Mouse (Mus musculus): ENCODE results near the gene Pla2g2c. TPM values are rescaled to one million over a fixed set of nuclear protein-coding genes. Genes with fewer than 3 reads are reported as not detected.

Gene Pla2g2c
- polyA plus RNA-seq, 1 experiment from 2014 or later, result 0.27 TPM

DNA sequence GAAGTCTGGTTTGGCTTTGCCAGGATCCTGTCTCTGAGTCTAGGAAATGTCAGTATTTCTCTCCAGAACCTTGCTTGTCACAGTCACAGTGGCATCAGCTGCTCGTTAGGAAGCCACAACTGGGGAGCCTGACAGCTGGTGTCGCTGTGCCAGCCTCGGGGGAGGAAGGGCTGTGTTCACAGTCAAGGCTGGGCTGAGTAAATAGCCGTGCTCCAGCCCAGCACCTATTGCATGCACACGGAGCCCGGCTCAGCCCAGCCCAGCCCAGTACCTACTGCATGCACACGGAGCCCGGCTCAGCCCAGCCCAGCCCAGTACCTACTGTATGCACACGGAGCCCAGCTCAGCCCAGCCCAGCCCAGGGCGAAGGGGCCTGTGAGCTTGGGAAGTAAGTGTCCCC lies 23.3 kb downstream of the Pla2g2c start:
- H3K4me2 ChIP-seq, result no peak overlapping the region
- no peak overlapping the region for H3K9ac ChIP-seq (ENCODE audit: low read depth, low read length)
- H3K27ac ChIP-seq (ENCODE audit: low read depth, low read length), result no peak overlapping the region
- ATAC-seq (replicated peaks; ENCODE audit: low FRiP score), result no peak; the same call in 1 of the 2 replicates
- H3K9me3 ChIP-seq (ENCODE audit: control insufficient read depth, low read length), result no peaks in the 10 kb centered on the region
- H3K36me3 ChIP-seq (ENCODE audit: control insufficient read depth, insufficient read depth, low read length), result no peaks in the 10 kb centered on the region
- DNase-seq (ENCODE audit: low spot score), result no peak
- no peak overlapping the region for H3K4me3 ChIP-seq (ENCODE audit: low read depth, low read length)
- 65% methylated on average over 10 of the region's 10 CpGs for WGBS
- no peaks in the 10 kb centered on the region; the same call in 1 of the 2 replicates for H3K27me3 ChIP-seq (replicated peaks; ENCODE audit: control insufficient read depth, insufficient read depth, low read length)
- no peaks in the 10 kb centered on the region for H3K4me1 ChIP-seq (replicated peaks; ENCODE audit: control insufficient read depth, insufficient read depth, low read length)

DNA sequence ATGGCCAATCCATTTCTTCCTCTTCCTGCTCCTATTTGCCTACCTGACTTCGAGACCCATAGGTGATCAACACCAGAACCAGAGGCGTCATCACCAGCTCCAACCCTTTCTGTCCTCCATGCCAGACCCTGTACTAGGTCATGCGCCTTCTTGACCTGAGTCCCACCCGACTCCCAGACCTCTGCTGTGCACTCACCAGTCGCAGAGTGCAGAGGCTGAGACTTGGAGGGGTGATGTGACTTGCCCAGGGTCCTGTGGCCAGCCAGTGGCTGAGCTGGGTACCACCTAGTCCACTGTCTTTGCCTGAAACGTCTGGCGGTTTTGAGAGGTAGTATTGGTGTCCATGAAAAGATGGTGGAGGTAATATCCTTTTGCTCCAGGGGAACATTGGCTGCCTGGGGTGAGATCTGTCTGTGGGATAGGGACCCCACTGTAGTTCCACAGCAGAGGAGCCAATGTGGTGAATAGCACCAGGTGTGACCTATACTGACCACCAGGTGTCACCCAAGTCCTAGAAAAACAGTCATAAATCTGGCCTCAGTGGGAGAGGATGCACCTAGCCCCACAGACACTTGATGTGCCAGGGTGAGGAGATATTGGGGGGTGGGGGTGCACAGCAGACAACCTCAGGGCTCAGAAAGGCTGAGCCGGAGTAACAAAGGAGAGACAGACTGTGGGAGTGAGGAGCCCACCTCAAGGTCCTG lies 23.9 kb downstream of the Pla2g2c start:
- no peaks in the 10 kb centered on the region for H3K9me3 ChIP-seq (ENCODE audit: control insufficient read depth, low read length)
- ATAC-seq (replicated peaks; ENCODE audit: low FRiP score), result no peak
- 46% methylated on average over 8 of the region's 8 CpGs for WGBS
- no peak for DNase-seq (ENCODE audit: low spot score)
- H3K4me2 ChIP-seq, result no peak overlapping the region
- H3K27ac ChIP-seq (ENCODE audit: low read depth, low read length), result no peak overlapping the region
- no peak overlapping the region for H3K9ac ChIP-seq (ENCODE audit: low read depth, low read length)
- H3K4me1 ChIP-seq (replicated peaks; ENCODE audit: control insufficient read depth, insufficient read depth, low read length), result no peaks in the 10 kb centered on the region
- H3K4me3 ChIP-seq (ENCODE audit: low read depth, low read length), result no peak overlapping the region
- no peaks in the 10 kb centered on the region; the same call in 1 of the 2 replicates for H3K27me3 ChIP-seq (replicated peaks; ENCODE audit: control insufficient read depth, insufficient read depth, low read length)
- H3K36me3 ChIP-seq (ENCODE audit: control insufficient read depth, insufficient read depth, low read length), result no peaks in the 10 kb centered on the region

DNA sequence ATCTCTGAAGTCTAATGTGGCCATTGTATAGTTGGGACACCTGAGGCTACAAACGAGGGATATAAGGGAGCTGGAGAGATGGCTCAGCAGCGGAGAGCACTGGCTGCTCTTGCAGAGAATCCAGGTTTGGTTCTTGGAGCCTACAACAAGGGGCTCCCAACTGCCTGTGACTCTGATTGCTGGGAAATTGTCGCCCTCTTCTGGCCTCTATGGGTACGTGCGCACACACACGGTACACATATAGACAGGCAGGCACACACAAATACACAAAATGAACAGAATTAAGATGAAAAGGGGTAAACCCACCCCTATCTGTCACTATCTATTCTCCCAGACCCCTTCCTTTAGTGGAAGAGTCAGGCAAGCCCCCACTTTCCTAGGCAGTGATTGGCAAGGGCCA lies 28.0 kb downstream of the Pla2g2c start:
- 86% methylated on average over 6 of the region's 6 CpGs for WGBS
- Histone ChIP-seq H3K27ac (ENCODE audit: low read depth, low read length) (no peak overlapping the region), H3K9ac (ENCODE audit: low read depth, low read length) (no peak overlapping the region), H3K4me2 (no peak overlapping the region), H3K36me3 (ENCODE audit: control insufficient read depth, insufficient read depth, low read length) (no peaks in the 10 kb centered on the region), H3K4me1 (replicated peaks; ENCODE audit: control insufficient read depth, insufficient read depth, low read length) (no peaks in the 10 kb centered on the region), H3K27me3 (replicated peaks; ENCODE audit: control insufficient read depth, insufficient read depth, low read length) (no peaks in the 10 kb centered on the region), H3K9me3 (ENCODE audit: control insufficient read depth, low read length) (no peaks in the 10 kb centered on the region), H3K4me3 (ENCODE audit: low read depth, low read length) (no peak overlapping the region)
- ATAC-seq (replicated peaks; ENCODE audit: low FRiP score) (no peak), DNase-seq (ENCODE audit: low spot score) (no peak)

DNA sequence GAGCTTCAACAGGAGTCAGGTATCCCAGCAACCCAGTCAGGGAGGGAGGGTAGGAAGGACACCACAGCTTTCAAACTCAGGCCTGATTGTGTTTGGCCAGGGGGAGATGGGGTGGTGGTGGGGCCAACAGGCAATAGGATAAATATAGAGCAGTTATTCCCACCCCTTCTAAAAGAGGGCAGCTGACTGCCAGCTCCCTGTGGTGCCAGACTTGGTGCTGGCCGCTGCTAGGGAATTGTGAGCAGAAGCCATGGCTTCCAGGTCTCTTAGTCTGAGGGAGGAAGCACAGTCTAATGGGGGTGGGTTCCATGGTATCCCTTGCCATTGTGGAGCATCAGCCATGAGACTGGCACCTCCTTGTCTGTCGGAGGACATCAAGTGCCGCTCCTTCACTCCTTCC lies 29.0 kb downstream of the Pla2g2c start:
- Histone ChIP-seq H3K9ac (ENCODE audit: low read depth, low read length) (no peak overlapping the region), H3K36me3 (ENCODE audit: control insufficient read depth, insufficient read depth, low read length) (no peaks in the 10 kb centered on the region), H3K9me3 (ENCODE audit: control insufficient read depth, low read length) (no peaks in the 10 kb centered on the region), H3K4me2 (no peak overlapping the region), H3K27me3 (replicated peaks; ENCODE audit: control insufficient read depth, insufficient read depth, low read length) (no peaks in the 10 kb centered on the region), H3K4me3 (ENCODE audit: low read depth, low read length) (no peak overlapping the region), H3K4me1 (replicated peaks; ENCODE audit: control insufficient read depth, insufficient read depth, low read length) (no peaks in the 10 kb centered on the region), H3K27ac (ENCODE audit: low read depth, low read length) (no peak overlapping the region)
- no peak for DNase-seq (ENCODE audit: low spot score)
- WGBS, result 70% methylated on average over 3 of the region's 3 CpGs
- no peak for ATAC-seq (replicated peaks; ENCODE audit: low FRiP score)

DNA sequence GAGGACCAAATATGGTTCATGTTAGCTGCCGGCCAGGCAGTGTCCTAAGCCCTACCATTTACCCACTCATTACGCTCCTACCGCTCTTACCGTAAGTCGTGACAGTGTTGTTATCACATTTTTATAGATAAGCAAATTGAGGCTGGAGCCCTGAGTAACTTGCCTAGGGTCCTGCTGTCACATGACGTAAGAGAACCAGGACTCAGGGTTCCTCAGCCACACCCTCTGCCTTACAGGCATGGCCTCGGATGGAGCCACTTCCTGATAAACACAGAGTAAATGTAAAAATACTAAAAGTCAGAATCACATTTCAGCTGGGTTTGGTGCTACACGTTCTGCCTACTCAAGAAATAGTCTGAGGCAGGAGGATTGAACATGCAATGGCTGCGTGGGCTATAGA lies 29.8 kb downstream of the Pla2g2c start:
- 59% methylated on average over 9 of the region's 9 CpGs for WGBS
- no peaks in the 10 kb centered on the region for H3K36me3 ChIP-seq (ENCODE audit: control insufficient read depth, insufficient read depth, low read length)
- H3K4me3 ChIP-seq (ENCODE audit: low read depth, low read length), result no peak overlapping the region
- H3K4me1 ChIP-seq (replicated peaks; ENCODE audit: control insufficient read depth, insufficient read depth, low read length), result no peaks in the 10 kb centered on the region
- no peak for DNase-seq (ENCODE audit: low spot score)
- H3K27me3 ChIP-seq (replicated peaks; ENCODE audit: control insufficient read depth, insufficient read depth, low read length), result no peaks in the 10 kb centered on the region
- H3K4me2 ChIP-seq, result no peak overlapping the region
- ATAC-seq (replicated peaks; ENCODE audit: low FRiP score), result no peak
- H3K9ac ChIP-seq (ENCODE audit: low read depth, low read length), result no peak overlapping the region
- no peak overlapping the region for H3K27ac ChIP-seq (ENCODE audit: low read depth, low read length)
- H3K9me3 ChIP-seq (ENCODE audit: control insufficient read depth, low read length), result no peaks in the 10 kb centered on the region

DNA sequence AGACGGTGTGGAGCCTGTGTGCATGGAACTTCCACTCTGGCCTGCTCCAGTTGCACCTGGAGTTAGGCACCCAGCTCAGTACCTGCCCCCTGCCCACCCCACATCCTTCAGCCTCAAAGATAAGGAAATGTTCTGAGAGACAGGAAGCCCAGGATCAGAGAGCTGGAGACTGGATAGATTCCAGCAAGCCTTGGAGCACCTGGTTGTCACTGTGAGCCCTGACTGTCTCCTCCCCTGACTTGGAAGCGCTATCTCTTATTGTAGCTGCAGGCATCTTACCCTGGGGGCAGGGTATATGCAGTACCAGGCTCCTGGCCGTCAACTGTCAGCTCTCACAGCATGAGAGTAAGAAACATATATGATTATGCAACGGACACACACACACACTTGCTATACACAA lies 30.8 kb downstream of the Pla2g2c start:
- WGBS, result 58% methylated on average over 4 of the region's 4 CpGs
- no peak overlapping the region for H3K27ac ChIP-seq (ENCODE audit: low read depth, low read length)

DNA sequence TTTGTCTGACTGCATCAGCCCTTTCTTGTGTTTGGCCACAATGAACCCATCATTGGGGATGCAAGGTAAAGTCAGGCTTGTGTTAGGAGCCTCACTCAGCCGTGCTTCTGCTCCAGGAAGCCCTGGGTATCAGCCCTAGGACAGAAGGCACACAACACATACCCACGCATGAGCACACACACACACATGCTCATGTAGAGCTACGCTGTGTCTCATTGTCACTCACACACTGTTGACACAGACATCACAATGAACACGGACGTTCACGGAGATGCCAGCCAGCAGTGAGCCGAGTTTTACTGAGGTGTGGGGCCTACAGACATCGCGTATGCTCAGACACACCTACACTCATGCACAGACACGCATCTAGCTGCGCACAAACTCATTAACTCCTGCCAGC lies 31.4 kb downstream of the Pla2g2c start:
- Histone ChIP-seq H3K27me3 (replicated peaks; ENCODE audit: control insufficient read depth, insufficient read depth, low read length) (no peaks in the 10 kb centered on the region), H3K36me3 (ENCODE audit: control insufficient read depth, insufficient read depth, low read length) (no peaks in the 10 kb centered on the region), H3K27ac (ENCODE audit: low read depth, low read length) (no peak overlapping the region), H3K9ac (ENCODE audit: low read depth, low read length) (no peak overlapping the region), H3K4me2 (no peak overlapping the region), H3K4me3 (ENCODE audit: low read depth, low read length) (no peak overlapping the region), H3K4me1 (replicated peaks; ENCODE audit: control insufficient read depth, insufficient read depth, low read length) (no peaks in the 10 kb centered on the region), H3K9me3 (ENCODE audit: control insufficient read depth, low read length) (no peaks in the 10 kb centered on the region)
- 79% methylated on average over 11 of the region's 11 CpGs for WGBS
- DNase-seq (ENCODE audit: low spot score), result no peak
- ATAC-seq (replicated peaks; ENCODE audit: low FRiP score), result no peak

More for the DNA sequence above, 30.8 kb downstream of the Pla2g2c start:
- H3K36me3 ChIP-seq (ENCODE audit: control insufficient read depth, insufficient read depth, low read length), result no peaks in the 10 kb centered on the region
- ATAC-seq (replicated peaks; ENCODE audit: low FRiP score) (no peak), DNase-seq (ENCODE audit: low spot score) (no peak)
- H3K9ac ChIP-seq (ENCODE audit: low read depth, low read length), result no peak overlapping the region
- no peaks in the 10 kb centered on the region for H3K9me3 ChIP-seq (ENCODE audit: control insufficient read depth, low read length)
- no peaks in the 10 kb centered on the region for H3K4me1 ChIP-seq (replicated peaks; ENCODE audit: control insufficient read depth, insufficient read depth, low read length)
- no peak overlapping the region for H3K4me2 ChIP-seq
- H3K27me3 ChIP-seq (replicated peaks; ENCODE audit: control insufficient read depth, insufficient read depth, low read length), result no peaks in the 10 kb centered on the region
- H3K4me3 ChIP-seq (ENCODE audit: low read depth, low read length), result no peak overlapping the region

DNA sequence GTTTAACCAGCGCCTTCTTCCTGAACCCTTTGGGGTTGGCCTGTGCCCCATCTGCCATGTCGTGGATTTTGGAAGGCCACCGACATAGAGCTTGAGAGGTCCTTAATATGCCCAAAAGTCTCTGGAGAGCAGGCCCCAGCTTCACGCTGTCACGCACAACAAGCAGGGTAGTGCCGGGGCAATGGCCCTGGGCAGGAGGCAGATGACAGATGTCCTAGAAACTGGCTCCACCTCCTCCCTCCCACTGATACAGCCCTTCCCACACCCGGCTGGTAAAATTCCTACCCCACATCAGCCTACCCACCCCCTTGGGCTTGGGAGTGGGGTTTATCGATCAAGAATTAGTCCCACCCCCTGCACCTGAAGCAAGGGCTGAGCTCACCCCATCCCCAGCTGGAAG lies 32.8 kb downstream of the Pla2g2c start, which contains the start of gene Pla2g2f:
Gene Pla2g2f (minus strand): TSS at position 211 of the 400 bp plus-strand sequence.
- WGBS, result 84% methylated on average over 8 of the region's 8 CpGs
- H3K27me3 ChIP-seq (replicated peaks; ENCODE audit: control insufficient read depth, insufficient read depth, low read length), result no peaks in the 10 kb centered on the region
- H3K9me3 ChIP-seq (ENCODE audit: control insufficient read depth, low read length), result no peaks in the 10 kb centered on the region
- H3K4me2 ChIP-seq, result no peak within 1 kb of the TSS
- no peaks in the 10 kb centered on the region for H3K4me1 ChIP-seq (replicated peaks; ENCODE audit: control insufficient read depth, insufficient read depth, low read length)
- no peak for ATAC-seq (replicated peaks; ENCODE audit: low FRiP score)
- no peaks in the 10 kb centered on the region for H3K36me3 ChIP-seq (ENCODE audit: control insufficient read depth, insufficient read depth, low read length)
- no peak within 1 kb of the TSS for H3K27ac ChIP-seq (ENCODE audit: low read depth, low read length)
- no peak for DNase-seq (ENCODE audit: low spot score)
- H3K4me3 ChIP-seq (ENCODE audit: low read depth, low read length), result no peak within 1 kb of the TSS
- H3K9ac ChIP-seq (ENCODE audit: low read depth, low read length), result no peak within 1 kb of the TSS

DNA sequence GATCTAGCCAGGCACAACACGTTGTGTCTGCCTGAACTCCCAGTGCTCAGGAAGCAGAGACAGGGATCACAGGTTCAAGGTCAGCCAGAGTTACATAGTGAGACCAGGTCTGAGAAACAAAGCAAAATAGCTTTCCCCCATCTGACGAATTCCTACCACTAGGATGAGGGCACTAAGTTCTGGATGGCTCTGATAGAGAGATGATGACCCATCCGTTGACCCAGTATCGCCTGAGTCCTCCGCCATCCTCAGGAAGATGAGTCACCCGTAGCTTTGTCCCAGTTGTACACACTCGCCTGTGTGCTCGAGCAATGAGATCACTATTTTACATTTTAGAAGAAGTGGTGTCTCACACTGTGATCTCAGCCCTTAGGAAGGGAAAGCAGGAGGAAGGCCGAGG lies 37.7 kb downstream of the Pla2g2c start:
- H3K9ac ChIP-seq (ENCODE audit: low read depth, low read length), result no peak overlapping the region
- no peak overlapping the region for H3K4me2 ChIP-seq
- no peaks in the 10 kb centered on the region for H3K27me3 ChIP-seq (replicated peaks; ENCODE audit: control insufficient read depth, insufficient read depth, low read length)
- no peaks in the 10 kb centered on the region for H3K4me1 ChIP-seq (replicated peaks; ENCODE audit: control insufficient read depth, insufficient read depth, low read length)
- ATAC-seq (replicated peaks; ENCODE audit: low FRiP score) (no peak; the same call in 1 of the 2 replicates), DNase-seq (ENCODE audit: low spot score) (no peak)
- H3K9me3 ChIP-seq (ENCODE audit: control insufficient read depth, low read length), result no peaks in the 10 kb centered on the region
- no peaks in the 10 kb centered on the region for H3K36me3 ChIP-seq (ENCODE audit: control insufficient read depth, insufficient read depth, low read length)
- 63% methylated on average over 9 of the region's 9 CpGs for WGBS
- H3K4me3 ChIP-seq (ENCODE audit: low read depth, low read length), result no peak overlapping the region
- no peak overlapping the region for H3K27ac ChIP-seq (ENCODE audit: low read depth, low read length)
